Mouse (Mus musculus) CD4-positive naive resting alpha-beta T cell, adult 57 days (primary cell): Measurements from ENCODE around the gene Sod1. TPM values are rescaled to one million over a fixed set of nuclear protein-coding genes. Genes with fewer than 3 reads are reported as not detected.

Source experiments
- total RNA-seq: library from RNA; stranded (reverse); gene quantifications from one replicate; pipeline ENCODE4 v1.2.4, GENCODE M21; 2023

The Sod1 gene
- 258 TPM for total RNA-seq

GRCm38 (mm10) chr16:90220026-90220891 is at the start of gene Sod1:
TSS of gene Sod1 (plus strand) at chr16:90220754.

Other genes starting within 250 kb of the Sod1 start
- 12.3 TPM for gene Tiam1, start 77.0 kb upstream of the Sod1 start, total RNA-seq
- gene Scaf4, start 63.7 kb downstream of the Sod1 start, total RNA-seq: 116 TPM
- not detected for gene Hunk, start 165.3 kb downstream of the Sod1 start, total RNA-seq